Mouse (Mus musculus) spleen, adult 18-20 months (tissue): ENCODE data around the gene Ch25h.

Experiments used
- DNase-seq, 2 experiments: peaks; one replicate each; pipeline ENCODE4 v3.0.0; 2022; ENCODE audit warnings: mixed read lengths in 2 of 2

The Ch25h gene

DNA sequence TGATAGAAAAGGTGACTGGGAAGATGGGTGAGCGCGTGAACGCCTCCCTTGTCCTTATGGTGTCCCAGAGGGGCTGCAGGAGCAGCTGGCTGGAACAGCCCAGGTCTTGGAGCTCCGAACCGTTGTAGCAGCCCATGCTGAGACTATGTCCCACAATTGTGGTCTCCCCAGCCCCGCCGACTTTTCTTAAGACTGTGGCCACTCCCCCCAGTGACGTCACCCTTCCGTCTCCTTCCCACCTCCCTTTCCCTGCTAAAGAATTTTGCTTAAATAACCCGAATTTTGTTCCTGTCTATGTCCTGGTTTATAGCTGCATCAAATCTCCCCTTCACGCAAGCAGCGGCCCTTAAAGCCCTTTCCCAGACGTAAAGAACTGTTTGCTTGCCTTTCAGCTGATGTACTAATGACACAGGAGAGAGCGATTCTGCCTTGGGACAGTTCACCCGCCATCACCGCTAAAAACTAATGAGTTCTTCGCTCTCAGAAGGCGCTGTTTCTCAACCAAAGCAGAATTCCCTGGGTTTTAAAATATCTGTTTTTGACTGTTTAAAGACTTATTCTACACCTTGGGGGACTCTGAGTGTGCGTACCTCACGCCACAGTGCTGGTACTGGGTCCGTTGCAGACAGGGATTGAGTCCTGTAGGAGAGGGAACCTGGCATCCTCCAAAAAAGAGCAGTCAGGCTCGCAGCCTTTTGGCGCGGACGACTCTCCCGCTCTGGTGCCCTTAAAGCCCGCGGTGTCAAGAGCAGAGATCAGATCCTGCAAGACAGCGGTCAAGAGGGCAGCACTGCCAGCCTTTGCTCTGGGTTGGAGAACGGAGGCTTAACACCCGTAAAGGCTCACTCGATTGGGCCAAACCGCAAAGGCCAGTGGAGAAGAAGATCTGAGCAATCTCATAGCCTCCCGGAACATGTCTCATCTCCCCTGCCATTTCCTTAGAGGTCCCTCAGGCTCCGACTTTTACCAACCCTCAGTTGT lies at the start of gene Ch25h:
Gene Ch25h, minus strand, starts transcription at position 174 of the 981 bp plus-strand sequence.
- peak; percentile 22 to 46 for DNase-seq

DNA sequence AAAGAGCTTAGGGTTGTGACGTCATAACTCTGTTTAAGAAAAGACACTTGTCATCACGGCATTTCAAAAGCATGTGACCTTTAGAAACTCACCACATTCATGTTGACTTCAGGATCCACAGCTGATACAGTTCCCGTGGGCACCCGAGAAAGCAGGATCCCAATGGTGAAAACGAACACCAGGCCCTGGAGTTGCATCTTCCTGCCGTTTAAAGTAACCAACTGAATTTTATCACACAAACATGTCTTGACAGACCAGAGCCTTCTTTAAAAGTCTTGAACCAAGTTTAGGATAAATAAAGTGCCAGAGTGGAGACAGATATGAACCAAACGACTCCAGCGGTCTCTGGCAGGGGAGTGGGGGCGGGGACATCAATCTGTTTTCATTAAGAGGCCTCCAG lies 49.7 kb upstream of the Ch25h start:
- no peak for DNase-seq

DNA sequence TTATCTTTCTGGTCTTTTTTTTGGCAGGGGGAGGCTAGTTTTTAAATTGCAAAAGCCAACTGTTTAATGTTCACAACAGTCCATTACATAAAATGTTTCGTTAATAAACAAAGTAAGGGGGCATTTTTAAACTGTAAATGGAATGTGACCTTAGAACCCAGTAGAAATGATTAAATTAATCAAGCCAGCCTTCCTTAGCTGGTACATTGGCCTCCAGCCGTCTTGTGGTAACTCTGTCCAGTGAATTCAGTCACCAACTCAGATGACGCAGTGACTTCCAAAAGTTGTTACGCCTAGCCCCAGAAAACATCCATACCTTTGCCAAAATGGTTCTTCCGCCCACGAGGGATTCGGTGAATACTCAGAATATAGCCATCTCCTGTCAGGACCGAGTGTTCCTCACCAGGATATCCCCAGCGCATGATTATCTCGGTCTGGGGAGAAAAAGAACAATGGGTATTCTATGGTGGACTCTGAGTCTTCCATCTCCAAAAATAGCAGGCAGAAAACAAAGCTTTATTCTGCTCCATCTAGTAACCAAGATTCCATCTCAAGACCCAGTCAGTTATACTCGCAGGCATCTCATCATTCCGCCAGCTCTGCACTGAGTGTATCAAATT lies 48.3 kb upstream of the Ch25h start:
- no peak for DNase-seq

DNA sequence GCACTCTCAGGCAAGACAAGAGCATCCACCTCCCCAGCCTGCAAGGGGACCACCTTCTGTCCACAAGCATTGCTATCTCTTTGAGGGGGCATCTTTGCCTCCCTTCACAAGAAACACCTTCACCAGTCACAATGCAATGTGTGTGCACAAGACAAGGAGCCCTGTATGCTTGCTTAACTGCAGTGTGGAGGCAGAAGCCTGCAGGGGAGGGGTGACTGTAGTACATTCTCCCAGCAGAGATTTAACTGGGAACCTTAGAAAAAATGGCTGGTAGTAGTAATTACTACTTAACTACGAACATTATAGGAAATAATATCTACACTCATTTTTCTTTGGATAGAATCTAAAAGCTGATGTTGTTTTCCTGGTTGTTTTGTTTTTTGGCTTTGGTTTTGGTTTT lies 47.0 kb upstream of the Ch25h start:
- no peak for DNase-seq

DNA sequence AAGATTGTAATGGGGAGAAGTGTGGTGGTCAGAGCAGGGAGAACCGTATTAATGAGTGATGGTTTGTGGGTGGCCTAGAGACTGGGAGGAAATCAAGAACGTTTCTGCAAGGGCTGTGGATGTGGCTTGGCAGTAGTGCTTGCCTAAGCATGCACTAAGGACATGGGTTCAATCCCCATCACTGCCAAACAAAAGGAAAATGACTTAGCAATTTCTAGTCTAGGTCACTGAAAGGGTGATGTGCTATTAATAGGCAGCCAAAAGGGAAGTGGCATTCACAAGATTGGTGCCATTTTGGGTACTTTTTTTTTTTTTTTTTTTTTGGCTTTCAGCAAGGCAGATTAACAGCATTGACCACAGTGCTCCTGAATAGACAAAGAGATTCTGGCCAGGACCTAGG lies 46.4 kb upstream of the Ch25h start:
- no peak for DNase-seq

DNA sequence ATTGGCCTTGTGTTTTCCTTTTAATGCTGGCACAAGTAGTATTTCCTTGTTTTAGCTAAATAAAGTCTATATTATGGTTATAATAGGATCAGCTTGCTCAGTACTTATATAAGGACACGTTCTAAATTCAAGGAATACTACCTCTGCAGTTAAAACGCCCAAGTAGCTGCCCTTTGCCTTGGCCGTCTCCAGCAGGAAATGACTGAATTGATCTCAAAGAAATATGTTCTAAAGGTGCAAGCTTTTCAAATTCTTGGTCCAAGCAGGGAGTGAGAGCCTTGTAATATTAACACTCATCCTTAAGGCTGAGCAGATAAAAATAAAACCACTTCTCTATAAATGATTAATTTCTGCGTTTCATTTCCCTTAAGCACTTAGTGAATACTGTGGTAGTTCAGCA lies 45.1 kb upstream of the Ch25h start:
- no peak for DNase-seq

DNA sequence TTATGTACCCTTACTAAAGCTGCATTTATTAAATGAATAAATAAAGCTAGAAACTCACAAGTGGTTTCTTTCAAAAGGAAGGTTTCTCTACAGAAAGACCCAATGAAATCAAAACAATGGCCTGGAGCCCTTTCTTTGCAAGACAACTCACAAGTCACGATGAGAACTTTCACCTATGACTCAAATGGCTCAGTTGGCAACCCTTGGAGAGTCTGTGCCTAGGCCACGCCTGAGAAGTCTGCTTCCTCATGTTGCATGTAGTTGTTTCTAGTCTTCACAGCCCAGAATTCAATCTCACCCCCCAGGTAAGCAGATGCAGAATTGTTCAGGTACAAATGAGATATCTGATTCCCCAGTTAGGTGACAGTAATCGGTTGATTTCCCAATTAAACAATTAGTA lies 44.7 kb upstream of the Ch25h start:
- no peak for DNase-seq

DNA sequence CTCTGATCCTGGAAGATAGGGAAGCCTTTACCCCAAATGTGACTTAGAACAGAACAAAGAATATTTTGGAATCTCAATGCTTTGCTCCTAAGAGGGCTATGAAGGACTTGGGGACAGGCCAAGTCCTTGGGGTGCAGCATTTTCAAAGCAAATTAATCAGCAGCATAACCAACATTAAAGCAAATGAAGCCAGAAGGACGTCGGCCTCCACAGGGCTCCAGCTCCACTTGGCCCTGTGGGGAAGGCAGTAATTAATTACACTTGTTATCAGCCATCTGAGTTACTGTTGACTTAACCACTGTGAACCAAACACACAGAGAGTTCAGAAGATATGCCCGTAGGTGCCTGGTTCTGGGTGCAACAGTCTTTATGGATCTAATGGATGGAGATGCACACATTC lies 43.8 kb upstream of the Ch25h start:
- DNase-seq, result no peak

DNA sequence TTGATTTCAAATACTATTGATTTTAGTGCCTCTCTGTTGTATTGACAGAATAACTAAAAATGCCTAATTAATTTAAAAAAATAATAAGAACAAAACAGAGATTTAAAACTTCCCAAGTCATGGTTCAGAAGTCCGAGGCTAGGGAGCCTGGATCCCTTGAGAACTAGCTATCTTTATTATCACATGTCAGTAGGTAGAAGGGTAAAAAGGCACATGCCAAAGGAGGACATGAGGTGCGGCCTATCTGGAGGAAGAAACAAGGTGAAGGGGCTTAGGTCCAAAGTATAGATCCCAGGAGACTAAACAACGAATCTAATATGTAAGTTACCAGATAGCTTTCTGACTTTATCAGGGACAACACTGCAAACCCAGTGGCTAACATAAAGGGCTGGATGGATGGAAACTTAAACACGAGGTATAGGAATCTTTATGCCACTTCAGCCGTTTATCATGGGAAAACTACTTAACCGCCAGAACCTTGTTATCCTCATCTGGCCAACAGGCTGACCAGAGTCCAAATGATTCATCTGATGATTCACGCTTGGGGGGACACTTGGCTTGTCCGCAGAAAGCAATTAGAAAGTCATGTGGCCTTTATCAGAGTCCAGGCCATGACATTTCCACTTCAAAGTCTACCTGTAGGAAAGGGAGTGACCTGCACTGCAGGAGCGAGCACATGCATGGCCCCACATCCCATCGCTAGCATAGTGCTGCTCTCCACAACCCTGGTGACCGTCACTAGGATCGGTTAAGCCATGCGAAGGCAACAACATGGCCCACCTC lies 43.0 kb upstream of the Ch25h start:
- DNase-seq, result no peak

DNA sequence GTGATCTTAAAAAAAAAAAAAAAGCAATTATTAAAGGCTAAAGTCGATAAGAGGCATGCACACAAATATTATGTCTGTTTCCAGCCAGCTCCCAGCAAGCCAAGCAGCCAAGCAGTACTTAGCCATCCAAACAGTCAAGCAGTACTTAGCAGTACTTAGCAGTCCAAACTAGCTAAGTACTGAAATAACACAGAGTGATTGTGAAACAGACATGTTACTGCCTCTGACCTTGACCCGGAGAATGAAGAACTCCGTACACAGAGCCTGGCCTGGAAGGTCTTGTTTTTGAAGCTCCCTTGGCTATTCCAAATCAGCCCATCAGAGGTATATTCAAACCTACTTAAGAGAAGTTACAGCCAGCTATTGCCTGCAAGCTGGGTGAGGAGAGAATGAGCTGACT lies 42.2 kb upstream of the Ch25h start:
- no peak for DNase-seq

DNA sequence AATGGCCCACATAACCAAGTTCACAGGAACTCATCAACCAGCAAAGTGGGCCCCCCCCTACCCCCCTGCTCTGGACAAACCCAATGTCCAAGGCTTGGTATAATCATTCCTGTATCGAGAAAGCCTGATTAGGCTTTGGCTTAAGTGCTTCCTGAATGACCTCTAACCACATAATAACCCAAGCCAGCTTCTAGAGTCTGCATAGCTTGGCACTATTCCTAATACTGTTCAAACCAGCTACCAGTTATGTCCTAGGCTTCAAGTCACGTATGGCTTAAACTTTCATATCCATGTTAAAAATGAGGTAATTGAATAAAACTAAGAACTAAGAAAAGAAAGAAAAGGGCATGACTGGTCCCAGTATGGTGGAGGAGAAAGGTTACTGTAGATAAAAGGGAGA lies 41.4 kb upstream of the Ch25h start:
- no peak for DNase-seq

DNA sequence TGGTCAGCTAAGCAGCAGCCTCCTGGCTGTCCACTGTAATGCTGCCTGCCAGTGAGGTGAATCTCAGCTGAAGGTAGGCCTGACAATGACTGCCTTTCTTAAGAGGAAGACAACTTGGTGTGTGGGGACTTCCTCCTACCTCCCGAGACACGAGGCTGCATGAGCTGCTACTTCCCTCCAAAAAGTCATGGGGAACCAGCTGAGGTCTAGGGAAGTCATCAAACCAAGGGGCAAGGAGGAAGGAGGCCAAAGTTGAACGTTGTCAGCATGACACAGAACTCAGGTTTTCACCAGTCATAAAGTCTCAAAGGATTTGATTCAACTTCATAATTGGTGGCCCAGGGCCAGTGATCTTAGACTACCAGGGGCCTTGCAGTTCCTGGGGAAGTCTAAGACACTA lies 40.7 kb upstream of the Ch25h start:
- DNase-seq, result peak in 1 of 2 experiments; percentile 19

DNA sequence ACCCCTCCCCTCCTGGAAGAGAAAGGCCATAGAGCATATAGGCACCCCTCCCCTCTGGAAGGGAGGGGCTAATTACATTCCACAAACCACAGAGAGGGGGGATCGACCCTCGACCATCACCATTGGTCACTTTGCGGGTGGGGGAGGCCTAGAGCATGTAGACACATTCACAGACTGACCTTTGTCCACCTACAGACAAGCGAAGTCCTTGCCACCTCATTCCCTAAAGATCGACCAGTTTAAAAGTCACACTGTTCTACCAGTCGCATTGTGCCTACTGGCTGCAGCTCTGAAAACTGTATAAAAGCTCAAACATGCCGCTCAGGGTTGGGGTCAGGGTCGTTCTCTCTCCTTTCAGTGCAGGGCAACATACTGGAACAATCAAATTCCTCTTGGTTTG lies 36.6 kb upstream of the Ch25h start:
- DNase-seq, result no peak

DNA sequence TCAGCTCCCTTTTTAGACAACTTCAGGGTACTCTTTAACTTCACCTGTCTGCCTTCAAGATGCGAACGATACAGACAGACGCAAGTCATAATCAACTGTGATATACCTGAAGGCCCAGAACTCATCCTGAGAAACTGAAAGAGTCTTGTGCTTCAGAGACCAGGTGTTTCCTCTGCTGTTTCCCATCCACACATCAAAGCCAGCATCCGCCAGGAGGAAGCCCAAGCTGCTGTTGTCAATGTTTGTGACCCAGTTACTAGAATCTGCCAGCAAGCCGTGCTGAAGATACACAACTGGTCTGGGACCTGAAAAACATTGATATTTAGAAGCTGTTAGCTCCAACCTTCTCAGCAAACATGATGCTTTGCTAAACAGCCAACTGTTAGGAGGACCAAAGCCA lies 35.8 kb upstream of the Ch25h start:
- no peak for DNase-seq

DNA sequence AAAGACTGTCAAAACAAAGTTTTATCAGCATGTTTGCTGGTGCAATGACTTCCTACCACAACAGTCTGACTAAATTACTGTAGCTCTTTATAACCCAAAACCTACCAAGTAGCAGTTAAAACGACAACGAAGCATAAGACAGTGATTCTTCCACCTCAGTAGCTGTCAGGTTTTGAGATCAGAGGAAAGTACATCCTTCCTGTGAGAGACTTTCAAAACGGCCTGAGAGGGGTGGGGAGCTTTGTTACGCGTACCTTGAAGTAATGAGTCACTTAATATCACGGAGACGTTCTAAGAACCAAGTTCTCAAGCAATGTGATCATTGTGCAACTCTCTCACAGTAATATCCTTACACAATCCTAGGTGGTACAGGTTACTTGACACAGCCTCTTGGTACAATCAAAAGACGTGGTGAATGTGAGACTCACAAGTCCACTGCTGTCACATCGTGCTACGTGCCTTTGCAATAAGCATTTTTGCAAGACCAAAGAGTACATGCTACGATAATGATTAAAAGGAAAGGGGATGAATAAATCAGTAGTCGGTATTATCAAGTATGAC lies 30.3 kb upstream of the Ch25h start:
- DNase-seq, result no peak

DNA sequence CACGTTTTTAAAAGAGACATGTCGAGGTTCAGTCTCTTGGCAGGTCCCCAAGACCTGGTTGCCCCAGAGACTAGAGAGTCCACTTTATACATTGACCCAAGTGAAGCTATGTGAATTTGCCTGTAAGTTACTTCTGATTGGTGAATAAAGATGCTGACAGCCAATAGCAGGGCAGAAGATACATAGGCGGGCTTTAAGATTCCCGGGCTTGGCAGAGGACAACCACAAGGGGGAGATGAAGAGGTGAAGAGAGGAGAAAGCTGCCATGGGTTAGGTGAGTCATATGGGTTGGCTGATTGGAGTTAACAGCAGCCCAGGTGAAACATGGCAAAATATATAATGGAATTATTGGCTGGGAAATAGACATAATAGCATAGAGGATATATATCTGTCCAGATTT lies 25.8 kb upstream of the Ch25h start:
- peak; percentile 60 to 65 for DNase-seq

DNA sequence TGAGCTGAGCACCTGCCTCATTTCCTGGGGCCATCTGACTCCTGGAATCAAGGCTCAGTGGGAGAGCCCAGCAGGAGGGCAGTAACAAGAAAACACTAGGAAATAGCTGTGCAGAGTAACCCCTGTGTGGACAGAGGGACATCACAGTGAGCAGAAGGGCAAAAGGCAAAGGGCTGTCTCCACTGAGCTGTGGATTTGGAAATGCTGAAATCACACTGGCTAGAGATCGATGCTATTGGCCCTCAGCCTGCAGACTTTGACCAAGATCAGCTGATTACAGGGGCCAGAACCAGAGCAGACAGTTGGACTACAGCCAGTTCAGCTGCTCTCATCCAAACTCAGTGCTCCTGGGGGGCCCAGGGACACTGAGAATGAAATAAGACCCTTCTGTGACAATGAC lies 21.4 kb upstream of the Ch25h start:
- DNase-seq, result no peak

DNA sequence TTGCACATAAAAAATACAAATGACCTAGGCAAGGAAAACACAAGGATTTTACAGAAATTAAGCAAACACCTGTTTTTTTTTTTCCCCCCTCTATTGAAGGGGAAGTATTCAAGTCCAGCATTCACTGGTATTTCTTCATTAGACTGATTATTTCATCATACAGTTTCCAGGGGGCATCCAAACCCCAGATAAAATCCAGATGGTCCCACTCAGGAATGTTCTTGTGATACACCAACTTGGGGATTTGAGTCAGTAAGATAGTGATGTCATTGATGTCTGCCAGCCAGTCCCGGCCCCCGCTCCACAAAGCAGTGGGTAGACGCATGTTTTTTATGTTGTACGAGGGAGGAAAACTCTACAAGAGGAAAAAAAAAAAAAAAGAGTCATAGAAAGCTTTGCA lies 18.9 kb upstream of the Ch25h start:
- no peak for DNase-seq

DNA sequence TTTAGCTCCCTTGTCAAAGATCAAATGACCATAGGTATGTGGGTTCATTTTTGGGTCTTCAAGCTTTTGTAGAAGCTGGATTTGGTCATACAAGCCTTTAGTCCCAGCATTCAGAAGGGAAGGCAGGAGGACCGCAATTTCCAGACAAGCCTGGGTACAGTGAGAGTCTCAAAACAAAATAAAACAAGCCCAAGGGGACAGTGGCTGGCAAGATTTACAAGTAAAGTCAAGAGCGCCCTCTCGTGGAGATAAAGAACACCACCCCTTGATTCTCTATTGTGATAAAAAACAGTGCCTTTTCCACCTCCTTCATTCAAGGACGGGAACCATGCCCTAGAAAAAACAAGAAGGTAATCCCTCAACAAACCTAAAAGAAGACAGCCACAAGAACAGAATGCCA lies 8.6 kb upstream of the Ch25h start:
- DNase-seq, result peak in 1 of 2 experiments; percentile 18

DNA sequence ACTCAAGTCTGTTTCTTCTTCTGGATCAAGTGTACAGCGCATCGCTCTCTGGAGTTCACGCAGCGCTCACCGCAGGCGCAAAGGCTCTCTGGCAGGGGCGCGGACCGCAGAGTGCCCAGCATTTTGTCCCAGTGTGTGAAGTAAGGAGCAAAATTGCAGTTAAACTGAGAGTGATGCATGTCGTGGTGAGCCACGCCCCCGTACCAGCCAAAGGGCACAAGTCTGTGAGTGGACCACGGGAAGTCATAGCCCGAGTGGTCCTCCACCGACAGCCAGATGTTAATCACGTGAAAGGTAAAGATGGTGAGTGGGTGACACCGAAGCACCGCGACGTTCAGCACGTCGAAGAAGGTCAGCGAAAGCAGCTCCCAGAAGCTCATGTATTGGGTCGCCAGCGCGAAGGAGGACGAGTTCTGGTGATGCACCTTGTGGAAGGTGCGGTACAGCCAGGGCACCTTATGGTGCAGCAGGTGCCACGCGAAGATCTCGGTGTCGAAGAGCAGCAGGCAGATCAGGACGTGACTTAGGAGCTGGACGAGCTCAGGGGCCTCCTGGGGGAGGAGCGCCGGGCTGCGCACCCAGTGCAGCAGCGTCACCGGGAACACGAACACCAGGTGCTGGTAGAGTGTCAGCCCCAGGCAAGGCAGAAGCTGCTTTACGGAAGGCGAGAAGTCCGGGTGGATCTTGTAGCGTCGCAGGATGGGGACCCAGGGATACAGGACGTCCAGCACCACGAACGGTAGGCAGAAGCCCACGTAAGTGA lies 555 bp downstream of the Ch25h start:
- peak in 1 of 2 experiments; percentile 10 for DNase-seq

DNA sequence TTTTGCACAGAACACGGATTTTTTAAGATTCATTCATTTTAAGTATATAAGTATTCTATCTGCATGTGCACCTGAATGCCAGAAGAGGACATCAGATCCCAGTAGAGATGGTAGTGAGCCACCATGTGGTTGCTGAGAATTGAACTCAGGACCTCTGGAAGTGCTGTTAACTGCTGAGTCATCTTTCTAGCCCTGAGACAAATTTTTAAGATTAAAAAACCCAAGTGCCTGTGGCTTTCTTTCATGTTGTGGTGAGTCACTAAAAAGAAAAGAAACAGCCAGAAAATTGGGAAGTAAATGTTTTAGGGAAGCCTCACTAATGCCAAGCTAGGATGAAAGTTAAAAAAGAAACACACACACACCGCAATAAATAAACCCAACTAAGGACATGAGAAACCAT lies 3.3 kb downstream of the Ch25h start:
- no peak for DNase-seq

DNA sequence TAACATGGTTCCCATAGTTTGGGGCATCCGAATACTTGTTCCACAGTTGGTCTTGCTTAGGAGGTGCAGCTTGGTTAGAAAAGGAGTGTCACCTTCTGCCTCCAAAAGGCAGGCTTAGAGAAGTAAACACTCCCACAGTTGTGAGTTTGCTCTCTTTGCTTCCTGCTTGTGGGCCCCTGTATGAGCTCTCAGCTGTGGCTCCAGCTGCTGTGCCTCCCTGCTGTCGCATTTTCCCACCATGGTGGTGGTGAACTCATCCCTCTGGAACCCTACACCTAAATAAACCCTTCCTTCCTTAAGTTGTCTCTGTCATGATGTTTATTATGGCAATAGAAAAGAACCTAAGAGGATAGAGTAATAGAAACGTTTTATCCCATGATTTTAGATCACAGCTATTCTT lies 6.2 kb downstream of the Ch25h start:
- DNase-seq, result no peak
